Mouse (Mus musculus) forebrain, embryonic 10.5 days (tissue): Measurements from ENCODE around the gene Ppox. TPM values are rescaled to one million over a fixed set of nuclear protein-coding genes. Genes with fewer than 3 reads are reported as not detected.

Experiments used
- DNase-seq: peaks from one replicate; pipeline ENCODE4 v3.0.0-alpha.2; 2017; ENCODE audit warnings: low spot score; ENCODE audit errors: extremely low spot score
- H3K27ac ChIP-seq: fragments of 300-500 bp; sonication (generic); 2 replicates; pipeline ENCODE4 v1.5.1; 2016; ENCODE audit warnings: mild to moderate bottlenecking
- H3K27me3 ChIP-seq: fragments of 300-500 bp; sonication (generic); 2 replicates; pipeline ENCODE4 v1.6.1; 2016; ENCODE audit warnings: mild to moderate bottlenecking; ENCODE audit not compliant: poor library complexity, severe bottlenecking
- H3K36me3 ChIP-seq: fragments of 300-500 bp; sonication (generic); replicated peaks from 2 replicates; pipeline ENCODE4 v1.6.1; 2016; ENCODE audit warnings: mild to moderate bottlenecking, moderate library complexity
- H3K4me1 ChIP-seq: fragments of 300-500 bp; sonication (generic); 2 replicates; pipeline ENCODE4 v1.6.1; 2016
- H3K4me3 ChIP-seq: fragments of 300-500 bp; sonication (generic); 2 replicates; pipeline ENCODE4 v1.5.1; 2016; ENCODE audit warnings: mild to moderate bottlenecking, moderate library complexity
- H3K9me3 ChIP-seq: fragments of 300-500 bp; sonication (generic); 2 replicates; pipeline ENCODE4 v1.6.1; 2016; ENCODE audit warnings: mild to moderate bottlenecking, moderate library complexity
- WGBS: fragments of 180-500 bp; shearing (Covaris S2); methylation state at CpG from one replicate; pipeline ENCODE4 v1.1.7; 2016; 5-methylcytosine and 5-hydroxymethylcytosine counted together
- polyA plus RNA-seq: library from polyadenylated mRNA; unstranded; fragments of >200 nt; fragmentation: Nextera tagmentation; extraction: Ambion mirVana; gene quantifications from 2 replicates; pipeline ENCODE4 v1.2.1, GENCODE M21; 2016

Ppox gene
- polyA plus RNA-seq, 1 experiment from 2014 or later: 58.0 TPM

- peaks cover 97% of the 10 kb centered on the region for H3K36me3 ChIP-seq
- no peak for DNase-seq
- no peaks in the 10 kb centered on the region for H3K9me3 ChIP-seq
- 92% methylated on average over 10 of the region's 10 CpGs for WGBS
- H3K27me3 ChIP-seq: no peaks in the 10 kb centered on the region
- no peak overlapping the region for H3K4me3 ChIP-seq
- no peak overlapping the region for H3K27ac ChIP-seq
- peaks cover 11% of the 10 kb centered on the region for H3K4me1 ChIP-seq
Observed at GRCm38 (mm10) chr1:171240911-171241310, 40.1 kb downstream of the Ppox start.

GRCm38 (mm10) chr1:171239992-171240744, 40.8 kb downstream of the Ppox start:
- no peak for DNase-seq
- no peak overlapping the region for H3K27ac ChIP-seq
- peaks cover 98% of the 10 kb centered on the region for H3K36me3 ChIP-seq
- no peak overlapping the region for H3K4me3 ChIP-seq
- H3K27me3 ChIP-seq: no peaks in the 10 kb centered on the region
- no peaks in the 10 kb centered on the region for H3K9me3 ChIP-seq
- peaks cover 4% of the 10 kb centered on the region; the same call in 1 of the 2 replicates for H3K4me1 ChIP-seq
- WGBS: 85% methylated on average over 15 of the region's 15 CpGs

DNA sequence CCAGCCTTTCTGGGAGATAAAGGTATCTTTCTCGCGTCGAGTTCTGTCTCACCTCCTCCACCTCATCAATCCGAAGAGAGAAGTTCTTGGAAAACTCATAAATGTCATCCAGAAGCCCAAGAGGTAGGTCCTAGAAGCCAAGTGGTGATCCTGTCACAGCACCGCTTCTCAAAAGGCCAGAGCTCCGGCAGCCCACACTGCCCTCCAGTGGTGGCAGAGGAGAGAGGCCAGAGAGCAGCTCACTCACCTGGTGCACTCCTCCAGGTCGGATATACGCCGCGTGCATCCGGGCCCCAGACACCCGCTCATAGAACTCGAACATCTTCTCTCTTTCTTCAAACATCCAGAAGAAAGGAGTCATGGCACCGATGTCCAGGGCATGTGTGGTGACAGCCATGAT, 42.5 kb downstream of the Ppox start:
- whole genome bisulfite sequencing: 75% methylated on average over 14 of the region's 14 CpGs
- no peak overlapping the region for H3K27ac ChIP-seq
- peaks cover 4% of the 10 kb centered on the region; the same call in 1 of the 2 replicates for H3K4me1 ChIP-seq
- H3K9me3 ChIP-seq: no peaks in the 10 kb centered on the region
- H3K36me3 ChIP-seq: peaks cover 100% of the 10 kb centered on the region
- no peaks in the 10 kb centered on the region for H3K27me3 ChIP-seq
- H3K4me3 ChIP-seq: no peak overlapping the region
- peak; percentile 60 for DNase-seq

GRCm38 (mm10) chr1:171237438-171237837, 43.5 kb downstream of the Ppox start:
- peaks cover 4% of the 10 kb centered on the region; the same call in 1 of the 2 replicates for H3K4me1 ChIP-seq

GRCm38 (mm10) chr1:171235791-171236190, 45.2 kb downstream of the Ppox start:
- Histone ChIP-seq H3K36me3 (peaks cover 79% of the 10 kb centered on the region), H3K4me3 (no peak overlapping the region)
- WGBS: 93% methylated on average over 4 of the region's 4 CpGs

More at GRCm38 (mm10) chr1:171237438-171237837, 43.5 kb downstream of the Ppox start:
- WGBS: 83% methylated on average over 6 of the region's 6 CpGs
- no peaks in the 10 kb centered on the region for H3K9me3 ChIP-seq
- H3K27me3 ChIP-seq: no peaks in the 10 kb centered on the region
- no peak overlapping the region for H3K27ac ChIP-seq
- peaks cover 95% of the 10 kb centered on the region for H3K36me3 ChIP-seq
- DNase-seq: no peak
- no peak overlapping the region for H3K4me3 ChIP-seq

DNA sequence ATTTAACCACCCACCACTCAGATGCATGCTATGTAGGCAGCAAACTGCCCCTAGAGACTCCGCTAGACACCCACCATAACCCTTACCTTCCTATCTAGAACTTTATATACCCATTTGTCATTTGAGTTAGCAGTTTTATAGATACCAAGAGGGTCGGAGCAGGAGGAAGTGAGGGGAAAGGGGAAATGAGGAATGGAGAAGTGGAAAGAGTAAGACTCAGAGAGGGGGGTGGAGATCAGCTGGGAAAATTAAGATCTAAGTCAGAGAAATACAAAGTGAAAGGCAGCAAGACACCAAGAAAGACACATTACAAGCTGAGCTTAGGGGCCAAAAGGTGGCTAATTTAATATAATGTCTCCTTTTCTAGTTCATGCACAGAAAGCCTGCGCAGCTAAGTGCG, 46.4 kb downstream of the Ppox start:
- 96% methylated on average over 4 of the region's 4 CpGs for WGBS
- Histone ChIP-seq H3K36me3 (peaks cover 66% of the 10 kb centered on the region), H3K27ac (no peak overlapping the region), H3K4me1 (peaks cover 21% of the 10 kb centered on the region), H3K4me3 (no peak overlapping the region), H3K9me3 (no peaks in the 10 kb centered on the region), H3K27me3 (no peaks in the 10 kb centered on the region)
- DNase-seq: no peak

More at GRCm38 (mm10) chr1:171235791-171236190, 45.2 kb downstream of the Ppox start:
- no peak for DNase-seq
- Histone ChIP-seq H3K27me3 (no peaks in the 10 kb centered on the region), H3K4me1 (peaks cover 8% of the 10 kb centered on the region), H3K9me3 (no peaks in the 10 kb centered on the region), H3K27ac (no peak overlapping the region)

- Histone ChIP-seq H3K36me3 (peaks cover 62% of the 10 kb centered on the region), H3K4me1 (peaks cover 25% of the 10 kb centered on the region), H3K27ac (no peak within 1 kb of the TSS), H3K27me3 (no peaks in the 10 kb centered on the region), H3K9me3 (no peaks in the 10 kb centered on the region), H3K4me3 (no peak within 1 kb of the TSS; the same call in 1 of the 2 replicates)
- DNase-seq: no peak
- 95% methylated on average over 14 of the region's 14 CpGs for WGBS
Observed at GRCm38 (mm10) chr1:171234126-171234525, 46.9 kb downstream of the Ppox start, which contains the start of gene Fcer1g. Gene Fcer1g (minus strand): TSS chr1:171234365.

- H3K27ac ChIP-seq: no peak overlapping the region
- no peak overlapping the region; the same call in 1 of the 2 replicates for H3K4me3 ChIP-seq
- H3K4me1 ChIP-seq: peaks cover 30% of the 10 kb centered on the region
- 83% methylated on average over 12 of the region's 12 CpGs for WGBS
- DNase-seq: no peak
- H3K27me3 ChIP-seq: no peaks in the 10 kb centered on the region
- peaks cover 51% of the 10 kb centered on the region for H3K36me3 ChIP-seq
- no peaks in the 10 kb centered on the region for H3K9me3 ChIP-seq
Observed at GRCm38 (mm10) chr1:171232800-171233730, 47.9 kb downstream of the Ppox start.

DNA sequence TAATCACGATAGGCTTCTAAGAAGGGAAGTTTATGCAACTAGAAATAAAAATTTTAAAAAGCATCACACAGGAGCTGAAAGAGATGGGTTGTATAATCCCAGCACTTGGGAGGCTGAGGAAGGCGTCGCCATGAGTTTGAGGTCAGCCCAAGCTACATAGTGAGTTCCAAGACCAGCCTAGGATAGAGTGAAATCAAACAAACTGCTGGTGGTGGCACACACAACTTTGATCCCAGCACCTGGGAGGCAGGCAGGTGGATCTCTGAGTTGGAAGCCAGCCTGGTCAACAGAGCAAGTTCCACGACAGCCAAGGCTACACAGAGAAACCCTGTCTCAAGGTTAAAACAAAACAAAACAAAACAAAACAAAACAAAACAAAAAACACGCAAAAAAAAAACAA, 48.6 kb downstream of the Ppox start:
- no peak for DNase-seq
- Histone ChIP-seq H3K27ac (no peak overlapping the region), H3K4me1 (peaks cover 26% of the 10 kb centered on the region), H3K4me3 (no peak overlapping the region), H3K36me3 (peaks cover 44% of the 10 kb centered on the region), H3K27me3 (no peaks in the 10 kb centered on the region), H3K9me3 (no peaks in the 10 kb centered on the region)
- WGBS: 85% methylated on average over 5 of the region's 5 CpGs

GRCm38 (mm10) chr1:171231844-171232243, 49.1 kb downstream of the Ppox start:
- H3K4me3 ChIP-seq: no peak overlapping the region
- no peaks in the 10 kb centered on the region for H3K27me3 ChIP-seq
- peaks cover 39% of the 10 kb centered on the region for H3K36me3 ChIP-seq
- H3K4me1 ChIP-seq: peaks cover 26% of the 10 kb centered on the region
- DNase-seq: no peak
- no peaks in the 10 kb centered on the region for H3K9me3 ChIP-seq
- 69% methylated on average over 4 of the region's 4 CpGs for WGBS
- H3K27ac ChIP-seq: no peak overlapping the region

DNA sequence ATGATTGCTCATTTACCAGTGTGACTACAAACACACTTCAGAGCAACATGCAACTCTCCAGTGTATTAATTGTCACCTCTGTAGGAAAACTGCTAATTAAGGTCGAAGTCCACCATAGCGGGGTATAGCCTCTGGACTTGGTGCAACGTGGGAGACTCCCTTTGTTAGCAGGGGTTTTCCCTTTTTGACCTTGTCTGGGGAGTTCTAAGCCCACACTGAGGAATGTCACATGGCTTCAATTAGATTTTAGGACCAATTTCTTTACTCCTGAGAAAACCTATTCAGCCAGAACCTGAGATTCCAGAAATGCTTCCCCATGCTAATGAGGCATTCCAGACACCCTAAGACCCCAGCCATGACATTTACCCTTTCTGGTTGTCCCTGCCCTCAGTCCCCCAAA, 50.8 kb downstream of the Ppox start:
- Histone ChIP-seq H3K27ac (peak overlapping the region; percentile 72), H3K4me3 (no peak overlapping the region), H3K9me3 (no peaks in the 10 kb centered on the region), H3K27me3 (no peaks in the 10 kb centered on the region), H3K4me1 (peaks cover 29% of the 10 kb centered on the region), H3K36me3 (peaks cover 23% of the 10 kb centered on the region)
- DNase-seq: no peak
- 30% methylated on average over 3 of the region's 3 CpGs for WGBS

GRCm38 (mm10) chr1:171229750-171230149, 51.2 kb downstream of the Ppox start:
- Histone ChIP-seq H3K4me1 (peaks cover 33% of the 10 kb centered on the region), H3K27ac (peak overlapping the region; percentile 72), H3K27me3 (no peaks in the 10 kb centered on the region), H3K9me3 (no peaks in the 10 kb centered on the region), H3K4me3 (no peak overlapping the region; the same call in 1 of the 2 replicates), H3K36me3 (peaks cover 18% of the 10 kb centered on the region)
- WGBS: 35% methylated on average over 6 of the region's 6 CpGs
- DNase-seq: no peak
